Mouse (Mus musculus) frontal cortex, adult 2 months (tissue): ENCODE measurements around the gene Foxe1. TPM values are rescaled to one million over a fixed set of nuclear protein-coding genes. Genes with fewer than 3 reads are reported as not detected.

Experiments
- DNase-seq, 2 experiments: peaks; one replicate each; pipeline ENCODE4 v3.0.0; 2022; ENCODE audit warnings: low spot score in 1 of 2; ENCODE audit errors: extremely low spot score in 1 of 2
- polyA plus RNA-seq: library from polyadenylated mRNA; depleted of rRNA; stranded (reverse); fragments of >200 nt; gene quantifications from 2 replicates; pipeline ENCODE4 v1.2.3, GENCODE M21; 2012

Gene Foxe1
- polyA plus RNA-seq, 1 experiment = not detected

- DNase-seq = no peak
Measured at GRCm38 (mm10) chr4:46347141-46347540, 3.7 kb downstream of the Foxe1 start.

- DNase-seq = no peak
Measured at GRCm38 (mm10) chr4:46347580-46348515, 4.4 kb downstream of the Foxe1 start.

GRCm38 (mm10) chr4:46348897-46349296, 5.5 kb downstream of the Foxe1 start:
- DNase-seq = no peak

GRCm38 (mm10) chr4:46349530-46349929, 6.1 kb downstream of the Foxe1 start:
- no peak for DNase-seq

GRCm38 (mm10) chr4:46353045-46353444, 9.6 kb downstream of the Foxe1 start:
- DNase-seq = no peak

- peak in 1 of 2 experiments; percentile 55 for DNase-seq
Measured at GRCm38 (mm10) chr4:46356351-46357133, 13.1 kb downstream of the Foxe1 start.

GRCm38 (mm10) chr4:46359539-46360253, 16.3 kb downstream of the Foxe1 start:
- no peak for DNase-seq

- DNase-seq = peak; percentile 59 to 87
Measured at GRCm38 (mm10) chr4:46361258-46361657, 17.8 kb downstream of the Foxe1 start.

GRCm38 (mm10) chr4:46364360-46364759, 21.0 kb downstream of the Foxe1 start:
- DNase-seq = no peak

GRCm38 (mm10) chr4:46367487-46367959, 24.1 kb downstream of the Foxe1 start:
- no peak for DNase-seq

- DNase-seq = no peak
Measured at GRCm38 (mm10) chr4:46369070-46369469, 25.7 kb downstream of the Foxe1 start.

- no peak for DNase-seq
Measured at GRCm38 (mm10) chr4:46370406-46370805, 27.0 kb downstream of the Foxe1 start.

- no peak for DNase-seq
Measured at GRCm38 (mm10) chr4:46371030-46371429, 27.6 kb downstream of the Foxe1 start.

- DNase-seq = peak in 1 of 2 experiments; percentile 28
Measured at GRCm38 (mm10) chr4:46374455-46374854, 31.0 kb downstream of the Foxe1 start.

GRCm38 (mm10) chr4:46374869-46375368, 31.5 kb downstream of the Foxe1 start:
- peak; percentile 76 to 88 for DNase-seq

- DNase-seq = no peak
Measured at GRCm38 (mm10) chr4:46388556-46388955, 45.1 kb downstream of the Foxe1 start.

GRCm38 (mm10) chr4:46389013-46389611, 45.7 kb downstream of the Foxe1 start, which contains the start of gene Trmo:
Trmo (minus strand) TSS chr4:46389437.
- peak; percentile 87 to 96 for DNase-seq

GRCm38 (mm10) chr4:46389612-46390341, 46.4 kb downstream of the Foxe1 start:
- DNase-seq = no peak

GRCm38 (mm10) chr4:46390390-46390970, 47.1 kb downstream of the Foxe1 start:
- DNase-seq = peak in 1 of 2 experiments; percentile 82
